ENCODE assay signal across 16 mouse cellular contexts in genomic region chr6:88379756-88380155, GRCm38 (mm10).
A peak's percentile ranks its signal among the peaks of the same experiment; 100 is the strongest.
DNase-seq lines count a peak whose midpoint lies in the region; ATAC-seq and TF ChIP-seq lines count a peak whose summit lies in the region.
"Had no signal": no experiment of that assay in that cellular context is flagged by ENCODE, and none has a peak within 500 bp of the region (broad histone marks: within the 10 kb centered on the region; RNA-seq: fewer than 3 reads in every experiment).

No protein-coding gene starts in this region.

- H3K9me3 ChIP-seq in lung, postnatal 0 days (ENCODE audit: low read length), result no peaks in the 10 kb centered on the region
- H3K9me3 ChIP-seq: limb, embryonic 15.5 days; midbrain, embryonic 13.5 days had no signal

- no peak for TF ChIP-seq EP300 in lung, postnatal 0 days (IDR thresholded peaks at IDR 0.05)

- no peak overlapping the region for H3K27ac ChIP-seq in lung, postnatal 0 days (ENCODE audit: low read length)
- no peak overlapping the region for H3K27ac ChIP-seq in cerebellum, adult 2 months (ENCODE audit: insufficient read depth, low read length)
- H3K27ac ChIP-seq: layer of hippocampus, adult 2 months; limb, embryonic 15.5 days; midbrain, embryonic 13.5 days; stomach, postnatal 0 days had no signal

- no peak overlapping the region for H3K4me3 ChIP-seq in lung, postnatal 0 days (ENCODE audit: low read depth, low read length)
- H3K4me3 ChIP-seq in lung, adult 2 months (replicated peaks; ENCODE audit: extremely low read depth, low read depth, low read length), result no peak overlapping the region
- no peak overlapping the region for H3K4me3 ChIP-seq in cerebellum, adult 2 months (replicated peaks; ENCODE audit: insufficient read depth, low read depth, low read length)
- H3K4me3 ChIP-seq: layer of hippocampus, adult 2 months; limb, embryonic 15.5 days; midbrain, embryonic 13.5 days had no signal

- H3K36me3 ChIP-seq in lung, postnatal 0 days (ENCODE audit: insufficient read depth, low read length), result no peaks in the 10 kb centered on the region
- H3K36me3 ChIP-seq in splenic B cell, adult 2 months (ENCODE audit: control insufficient read depth, insufficient read depth, low read length, poor library complexity, severe bottlenecking), result no peaks in the 10 kb centered on the region
- H3K36me3 ChIP-seq: limb, embryonic 15.5 days; midbrain, embryonic 13.5 days had no signal

- peak; percentile 57 for DNase-seq in embryo, embryonic 10 days (ENCODE audit: low spot score)
- DNase-seq in embryo, embryonic 11 days, result no peak
- peak; percentile 20 for DNase-seq in lung, postnatal 0 days (ENCODE audit: low spot score)
- no peak for DNase-seq in lung, adult 2 months
- peak; percentile 42 for DNase-seq in embryo, embryonic 10.5 days (ENCODE audit: low spot score)
- DNase-seq in splenic B cell, adult 2 months (ENCODE audit: low read depth, low spot score), result peak; percentile 3
- DNase-seq in cerebellum, adult 2 months, result no peak
- DNase-seq: cerebellum, postnatal 36 days; forebrain, postnatal 0 days; heart, postnatal 36 days; thymus, postnatal 25 days had no signal

- TF ChIP-seq POLR2A in lung, adult 2 months (IDR thresholded peaks at IDR 0.05; ENCODE audit: borderline replicate concordance, extremely low read depth, low read depth, low read length), result no peak
- no peak for TF ChIP-seq POLR2A in cerebellum, adult 2 months (IDR thresholded peaks at IDR 0.05; ENCODE audit: borderline replicate concordance, insufficient read depth, low read length)

- no peak for TF ChIP-seq CTCF in lung, postnatal 0 days (IDR thresholded peaks at IDR 0.05)
- TF ChIP-seq CTCF in lung, adult 2 months (IDR thresholded peaks at IDR 0.05; ENCODE audit: insufficient read depth, low read length), result no peak
- no peak for TF ChIP-seq CTCF in cerebellum, adult 2 months (IDR thresholded peaks at IDR 0.05; ENCODE audit: borderline replicate concordance, insufficient read depth, low read depth, low read length)

- no peak overlapping the region for H3K9ac ChIP-seq in lung, postnatal 0 days (replicated peaks; ENCODE audit: low read depth)
- H3K9ac ChIP-seq: forebrain, postnatal 0 days; limb, embryonic 15.5 days; midbrain, embryonic 13.5 days had no signal

- 14% methylated on average over 3 of the region's 3 CpGs for WGBS in lung, postnatal 0 days
- 23% methylated on average over 3 of the region's 3 CpGs for WGBS in lung, adult 2 months
- 70% methylated on average over 3 of the region's 3 CpGs for WGBS in cerebellum, adult 2 months

- no peak for ATAC-seq in lung, postnatal 0 days
- ATAC-seq in monocyte, adult 5-6 weeks (replicated peaks; ENCODE audit: insufficient number of reproducible peaks, low FRiP score, low TSS enrichment, poor library complexity, severe bottlenecking), result no peak; the same call in 1 of the 2 replicates
- ATAC-seq: forebrain, postnatal 0 days; midbrain, embryonic 13.5 days had no signal

- H3K27me3 ChIP-seq in lung, postnatal 0 days (replicated peaks; ENCODE audit: insufficient read depth, low read length), result no peaks in the 10 kb centered on the region
- H3K27me3 ChIP-seq in splenic B cell, adult 2 months (ENCODE audit: control insufficient read depth, insufficient read depth, low read length, poor library complexity, severe bottlenecking), result no peaks in the 10 kb centered on the region
- H3K27me3 ChIP-seq in cerebellum, adult 2 months (ENCODE audit: control insufficient read depth, insufficient read depth, low read length), result no peaks in the 10 kb centered on the region
- H3K27me3 ChIP-seq: limb, embryonic 15.5 days; midbrain, embryonic 13.5 days had no signal

- H3K4me1 ChIP-seq in lung, postnatal 0 days (ENCODE audit: insufficient read depth, low read depth, low read length), result peaks cover 5% of the 10 kb centered on the region; the same call in 1 of the 2 replicates
- peaks cover 3% of the 10 kb centered on the region; the same call in 1 of the 2 replicates for H3K4me1 ChIP-seq in lung, adult 2 months (ENCODE audit: control insufficient read depth, insufficient read depth, low read length)
- H3K4me1 ChIP-seq in cerebellum, adult 2 months (ENCODE audit: control insufficient read depth, insufficient read depth, low read length), result no peaks in the 10 kb centered on the region; the same call in 1 of the 2 replicates

- H3K4me2 ChIP-seq in lung, postnatal 0 days (replicated peaks; ENCODE audit: low read depth, low read length), result no peak overlapping the region
- H3K4me2 ChIP-seq: limb, embryonic 15.5 days; midbrain, embryonic 13.5 days had no signal

Comparison
In these comparisons a context has a peak if more than half of its experiments do, and no peak if none do; other contexts are left out.
1. DNase-seq: peak in embryo, embryonic 10 days (single experiment), lung, postnatal 0 days (single experiment), embryo, embryonic 10.5 days (single experiment) and splenic B cell, adult 2 months (single experiment); none in embryo, embryonic 11 days (single experiment), lung, adult 2 months (single experiment) and cerebellum, adult 2 months (0 of 2).